Mouse (Mus musculus): ENCODE measurements at regions not wholly inside any gene's neighbourhood (a gene's known extent, or its start where the extent isn't known, plus 50 kb on each side); places are given as distances from the start of the nearest gene placed in this dataset.

DNA sequence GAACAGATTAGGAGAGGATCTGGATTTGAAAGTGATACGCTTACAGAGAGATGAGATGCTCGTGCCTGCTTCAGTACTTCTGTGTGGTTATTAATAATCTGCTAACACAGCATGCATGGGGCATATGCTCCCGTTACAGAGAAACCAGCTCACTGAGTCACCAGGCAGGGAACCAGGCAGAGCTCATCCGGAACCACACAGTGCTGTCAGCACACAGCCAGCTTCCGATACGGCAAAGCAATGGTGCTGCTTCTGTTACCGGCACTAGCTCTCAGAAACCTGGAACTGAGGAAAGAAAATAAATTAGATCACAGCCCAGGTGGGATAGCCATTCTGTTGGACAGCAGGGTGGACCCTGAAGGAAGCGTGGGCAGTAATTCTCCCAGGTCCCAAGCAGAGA, 216.1 kb upstream of the Sptlc3 start:
- H3K4me2 ChIP-seq: no peak overlapping the region
- no peak for DNase-seq (ENCODE audit: low spot score)
- WGBS: 84% methylated on average over 8 of the region's 8 CpGs

GRCm38 (mm10) chr2:139281056-139281455, 212.7 kb upstream of the Sptlc3 start:
- Histone ChIP-seq H3K9ac (ENCODE audit: low read depth, low read length) (no peak overlapping the region), H3K4me1 (replicated peaks; ENCODE audit: control insufficient read depth, insufficient read depth, low read length) (no peaks in the 10 kb centered on the region), H3K4me3 (ENCODE audit: low read depth, low read length) (no peak overlapping the region), H3K4me2 (no peak overlapping the region), H3K9me3 (ENCODE audit: control insufficient read depth, low read length) (no peaks in the 10 kb centered on the region), H3K27me3 (replicated peaks; ENCODE audit: control insufficient read depth, insufficient read depth, low read length) (no peaks in the 10 kb centered on the region), H3K36me3 (ENCODE audit: control insufficient read depth, insufficient read depth, low read length) (no peaks in the 10 kb centered on the region), H3K27ac (ENCODE audit: low read depth, low read length) (no peak overlapping the region)
- WGBS: 72% methylated on average over 3 of the region's 3 CpGs
- DNase-seq (ENCODE audit: low spot score) (no peak), ATAC-seq (replicated peaks; ENCODE audit: low FRiP score) (no peak)

More for the DNA sequence above, 216.1 kb upstream of the Sptlc3 start:
- no peak overlapping the region for H3K4me3 ChIP-seq (ENCODE audit: low read depth, low read length)
- H3K4me1 ChIP-seq (replicated peaks; ENCODE audit: control insufficient read depth, insufficient read depth, low read length): no peaks in the 10 kb centered on the region
- no peaks in the 10 kb centered on the region for H3K9me3 ChIP-seq (ENCODE audit: control insufficient read depth, low read length)
- H3K9ac ChIP-seq (ENCODE audit: low read depth, low read length): no peak overlapping the region
- no peaks in the 10 kb centered on the region for H3K27me3 ChIP-seq (replicated peaks; ENCODE audit: control insufficient read depth, insufficient read depth, low read length)
- H3K27ac ChIP-seq (ENCODE audit: low read depth, low read length): no peak overlapping the region
- no peaks in the 10 kb centered on the region for H3K36me3 ChIP-seq (ENCODE audit: control insufficient read depth, insufficient read depth, low read length)
- ATAC-seq (replicated peaks; ENCODE audit: low FRiP score): no peak

DNA sequence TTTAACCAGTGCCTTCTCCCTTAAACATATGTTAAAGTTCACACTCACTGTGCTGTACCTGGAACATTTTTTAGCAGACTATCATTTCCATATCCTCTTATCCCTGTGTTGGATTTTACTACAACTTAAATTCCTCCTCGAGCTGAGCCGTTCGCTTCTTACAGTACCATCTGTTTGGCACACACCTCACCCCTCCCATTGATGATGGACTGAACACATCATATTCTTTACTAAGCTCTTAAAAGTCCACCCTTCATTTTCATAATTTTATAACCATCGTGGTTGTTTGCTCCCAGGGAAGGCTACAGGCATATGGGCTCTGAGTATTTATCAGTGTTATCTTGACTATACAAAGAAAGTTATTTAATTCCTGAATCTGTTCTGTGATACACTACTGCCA, 209.4 kb upstream of the Sptlc3 start:
- 85% methylated on average over 4 of the region's 4 CpGs for WGBS
- no peak overlapping the region for H3K4me3 ChIP-seq (ENCODE audit: low read depth, low read length)
- no peak for ATAC-seq (replicated peaks; ENCODE audit: low FRiP score)

DNA sequence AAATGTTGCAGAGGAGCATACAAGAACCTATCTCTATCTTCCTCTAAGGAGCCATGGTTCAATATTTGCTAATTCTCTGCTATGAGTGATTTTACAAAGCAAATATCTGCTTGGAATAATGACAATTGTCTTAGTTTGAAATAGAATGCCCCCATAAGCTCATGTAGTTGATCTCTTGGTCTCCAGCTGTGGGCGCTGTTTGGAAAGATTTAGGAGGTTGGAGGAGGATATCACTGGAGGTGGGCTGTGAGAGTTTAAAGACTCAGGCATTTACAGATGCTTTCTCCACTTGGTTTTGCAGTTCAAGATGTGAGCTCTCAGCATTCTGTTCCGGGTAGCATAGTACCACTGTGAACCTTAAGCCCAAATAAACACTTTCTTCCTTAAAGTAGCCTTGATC, 207.3 kb upstream of the Sptlc3 start:
- Histone ChIP-seq H3K27ac (ENCODE audit: low read depth, low read length) (no peak overlapping the region), H3K36me3 (ENCODE audit: control insufficient read depth, insufficient read depth, low read length) (no peaks in the 10 kb centered on the region), H3K9ac (ENCODE audit: low read depth, low read length) (no peak overlapping the region), H3K4me3 (ENCODE audit: low read depth, low read length) (no peak overlapping the region), H3K4me2 (no peak overlapping the region), H3K27me3 (replicated peaks; ENCODE audit: control insufficient read depth, insufficient read depth, low read length) (no peaks in the 10 kb centered on the region), H3K9me3 (ENCODE audit: control insufficient read depth, low read length) (no peaks in the 10 kb centered on the region), H3K4me1 (replicated peaks; ENCODE audit: control insufficient read depth, insufficient read depth, low read length) (no peaks in the 10 kb centered on the region)
- no peak for ATAC-seq (replicated peaks; ENCODE audit: low FRiP score)
- no peak for DNase-seq (ENCODE audit: low spot score)
- 39% methylated on average over 2 of the region's 2 CpGs for WGBS

More for the DNA sequence above, 209.4 kb upstream of the Sptlc3 start:
- Histone ChIP-seq H3K4me1 (replicated peaks; ENCODE audit: control insufficient read depth, insufficient read depth, low read length) (no peaks in the 10 kb centered on the region), H3K9me3 (ENCODE audit: control insufficient read depth, low read length) (no peaks in the 10 kb centered on the region), H3K27me3 (replicated peaks; ENCODE audit: control insufficient read depth, insufficient read depth, low read length) (no peaks in the 10 kb centered on the region), H3K4me2 (no peak overlapping the region), H3K27ac (ENCODE audit: low read depth, low read length) (no peak overlapping the region), H3K36me3 (ENCODE audit: control insufficient read depth, insufficient read depth, low read length) (no peaks in the 10 kb centered on the region), H3K9ac (ENCODE audit: low read depth, low read length) (no peak overlapping the region)
- no peak for DNase-seq (ENCODE audit: low spot score)

DNA sequence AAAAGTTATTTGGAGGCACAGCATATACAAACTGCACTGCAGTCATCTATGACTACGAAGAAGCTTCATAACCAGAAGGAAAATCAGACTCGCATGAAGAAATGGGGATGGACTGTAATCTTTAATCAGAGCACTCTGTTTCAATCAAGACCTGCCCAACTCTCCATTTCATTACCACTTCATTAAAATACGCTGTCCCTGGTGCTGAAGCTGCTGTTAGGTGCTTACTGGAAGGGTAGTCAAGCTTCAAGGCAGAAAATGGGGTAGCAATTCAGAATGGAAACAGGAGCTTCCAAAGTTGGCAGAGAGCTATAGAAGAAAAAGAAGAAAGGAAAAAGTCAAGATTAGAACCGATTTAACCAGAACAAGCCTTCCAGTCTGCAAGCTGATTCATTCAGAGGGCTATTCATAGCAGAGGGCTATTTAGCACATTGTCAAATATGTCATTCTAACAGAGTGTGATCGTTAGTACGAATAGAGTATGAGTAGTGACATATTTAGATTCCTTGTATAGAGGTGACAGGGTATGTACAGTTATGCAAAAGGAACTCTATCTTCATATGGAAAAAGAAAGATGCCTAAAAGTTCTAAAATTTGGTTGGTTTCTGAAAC, 195.1 kb upstream of the Sptlc3 start:
- no peak overlapping the region for H3K4me3 ChIP-seq (ENCODE audit: low read depth, low read length)
- no peak overlapping the region for H3K4me2 ChIP-seq
- DNase-seq (ENCODE audit: low spot score) (no peak), ATAC-seq (replicated peaks; ENCODE audit: low FRiP score) (no peak)
- no peak overlapping the region for H3K27ac ChIP-seq (ENCODE audit: low read depth, low read length)
- H3K4me1 ChIP-seq (replicated peaks; ENCODE audit: control insufficient read depth, insufficient read depth, low read length): no peaks in the 10 kb centered on the region
- 59% methylated on average over 6 of the region's 6 CpGs for WGBS
- no peak overlapping the region for H3K9ac ChIP-seq (ENCODE audit: low read depth, low read length)
- H3K9me3 ChIP-seq (ENCODE audit: control insufficient read depth, low read length): no peaks in the 10 kb centered on the region
- H3K36me3 ChIP-seq (ENCODE audit: control insufficient read depth, insufficient read depth, low read length): no peaks in the 10 kb centered on the region
- H3K27me3 ChIP-seq (replicated peaks; ENCODE audit: control insufficient read depth, insufficient read depth, low read length): no peaks in the 10 kb centered on the region

GRCm38 (mm10) chr2:139311401-139311812, 182.3 kb upstream of the Sptlc3 start:
- Histone ChIP-seq H3K9me3 (ENCODE audit: control insufficient read depth, low read length) (no peaks in the 10 kb centered on the region), H3K27me3 (replicated peaks; ENCODE audit: control insufficient read depth, insufficient read depth, low read length) (no peaks in the 10 kb centered on the region), H3K36me3 (ENCODE audit: control insufficient read depth, insufficient read depth, low read length) (no peaks in the 10 kb centered on the region), H3K4me1 (replicated peaks; ENCODE audit: control insufficient read depth, insufficient read depth, low read length) (no peaks in the 10 kb centered on the region), H3K27ac (ENCODE audit: low read depth, low read length) (no peak overlapping the region), H3K4me3 (ENCODE audit: low read depth, low read length) (no peak overlapping the region), H3K9ac (ENCODE audit: low read depth, low read length) (no peak overlapping the region), H3K4me2 (no peak overlapping the region)
- no peak for ATAC-seq (replicated peaks; ENCODE audit: low FRiP score)
- 67% methylated on average over 1 of the region's 1 CpGs for WGBS
- DNase-seq (ENCODE audit: low spot score): no peak

- ATAC-seq (replicated peaks; ENCODE audit: low FRiP score): no peak
- 72% methylated on average over 4 of the region's 4 CpGs for WGBS
- Histone ChIP-seq H3K4me3 (ENCODE audit: low read depth, low read length) (no peak overlapping the region), H3K9me3 (ENCODE audit: control insufficient read depth, low read length) (no peaks in the 10 kb centered on the region), H3K27ac (ENCODE audit: low read depth, low read length) (no peak overlapping the region), H3K36me3 (ENCODE audit: control insufficient read depth, insufficient read depth, low read length) (no peaks in the 10 kb centered on the region), H3K9ac (ENCODE audit: low read depth, low read length) (no peak overlapping the region), H3K4me2 (no peak overlapping the region), H3K4me1 (replicated peaks; ENCODE audit: control insufficient read depth, insufficient read depth, low read length) (no peaks in the 10 kb centered on the region), H3K27me3 (replicated peaks; ENCODE audit: control insufficient read depth, insufficient read depth, low read length) (no peaks in the 10 kb centered on the region)
- no peak for DNase-seq (ENCODE audit: low spot score)
These were observed 181.7 kb upstream of the Sptlc3 start for GRCm38 (mm10) chr2:139312053-139312452.

DNA sequence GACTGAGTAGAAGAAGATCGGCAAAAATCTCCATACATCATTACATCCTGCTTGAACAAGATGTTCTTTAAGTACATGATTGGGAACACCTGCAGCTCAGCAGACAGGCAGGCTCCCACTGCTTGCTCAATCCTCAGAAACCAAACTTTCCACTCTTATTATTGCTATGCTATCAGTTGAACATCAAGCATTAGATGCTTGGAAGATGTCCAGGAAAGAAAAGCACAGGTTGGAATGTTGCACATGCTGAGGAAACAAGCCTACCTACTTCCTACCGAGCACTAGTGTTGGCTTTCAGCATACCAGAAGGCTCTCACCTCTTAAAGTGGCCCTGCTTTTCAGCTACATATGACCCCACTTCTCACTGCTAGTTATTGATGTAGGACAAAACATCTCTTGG, 171.2 kb upstream of the Sptlc3 start:
- H3K4me2 ChIP-seq: no peak overlapping the region
- DNase-seq (ENCODE audit: low spot score) (no peak), ATAC-seq (replicated peaks; ENCODE audit: low FRiP score) (no peak)
- H3K9me3 ChIP-seq (ENCODE audit: control insufficient read depth, low read length): no peaks in the 10 kb centered on the region
- no peak overlapping the region for H3K4me3 ChIP-seq (ENCODE audit: low read depth, low read length)
- H3K36me3 ChIP-seq (ENCODE audit: control insufficient read depth, insufficient read depth, low read length): no peaks in the 10 kb centered on the region
- H3K27me3 ChIP-seq (replicated peaks; ENCODE audit: control insufficient read depth, insufficient read depth, low read length): no peaks in the 10 kb centered on the region
- H3K9ac ChIP-seq (ENCODE audit: low read depth, low read length): no peak overlapping the region
- WGBS: 75% methylated on average over 2 of the region's 2 CpGs
- H3K27ac ChIP-seq (ENCODE audit: low read depth, low read length): no peak overlapping the region
- H3K4me1 ChIP-seq (replicated peaks; ENCODE audit: control insufficient read depth, insufficient read depth, low read length): no peaks in the 10 kb centered on the region

DNA sequence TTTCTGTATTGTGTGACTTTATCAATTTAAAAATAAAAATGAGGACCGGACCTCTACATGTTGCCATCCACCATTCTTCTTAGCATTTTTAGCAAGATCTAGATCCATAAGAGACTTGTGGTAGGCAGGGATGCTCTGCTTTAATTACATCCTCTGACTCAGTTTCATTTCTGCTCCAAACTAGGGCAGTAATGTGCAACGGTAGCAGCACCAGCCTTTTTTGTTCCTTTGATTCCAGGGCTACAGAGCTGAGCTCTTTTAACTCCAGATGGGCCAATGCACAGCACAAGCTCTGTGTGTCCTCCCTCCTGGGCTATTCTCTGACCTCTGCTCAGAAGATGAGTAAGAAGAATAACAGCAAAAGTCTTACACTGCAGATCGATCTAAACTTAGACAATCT, 168.2 kb upstream of the Sptlc3 start:
- no peak for DNase-seq (ENCODE audit: low spot score)
- Histone ChIP-seq H3K27me3 (replicated peaks; ENCODE audit: control insufficient read depth, insufficient read depth, low read length) (no peaks in the 10 kb centered on the region), H3K27ac (ENCODE audit: low read depth, low read length) (no peak overlapping the region), H3K9me3 (ENCODE audit: control insufficient read depth, low read length) (no peaks in the 10 kb centered on the region), H3K4me1 (replicated peaks; ENCODE audit: control insufficient read depth, insufficient read depth, low read length) (no peaks in the 10 kb centered on the region), H3K36me3 (ENCODE audit: control insufficient read depth, insufficient read depth, low read length) (no peaks in the 10 kb centered on the region), H3K4me3 (ENCODE audit: low read depth, low read length) (no peak overlapping the region), H3K4me2 (no peak overlapping the region), H3K9ac (ENCODE audit: low read depth, low read length) (no peak overlapping the region)
- 87% methylated on average over 3 of the region's 3 CpGs for WGBS
- ATAC-seq (replicated peaks; ENCODE audit: low FRiP score): no peak

Measured in liver, embryonic 11.5 days (tissue).